Mouse (Mus musculus) thymus, postnatal 0 days (tissue): ENCODE data around the gene Slc25a39. TPM values are rescaled to one million over a fixed set of nuclear protein-coding genes. Genes with fewer than 3 reads are reported as not detected.
A peak's percentile ranks its signal among the peaks of the same experiment; 100 is the strongest.
"Not testable (repeated sequence)": the region's sequence is repeated elsewhere in the genome, so short reads cannot be mapped to it uniquely, and the experiment has no call there.

ENCODE experiments used
- DNase-seq: peaks from one replicate; pipeline ENCODE4 v3.0.0-alpha.2; 2015; ENCODE audit warnings: low spot score
- polyA plus RNA-seq: library from polyadenylated mRNA; unstranded; fragments of >200 nt; fragmentation: Nextera tagmentation; extraction: Ambion mirVana; gene quantifications from 2 replicates; pipeline ENCODE4 v1.2.1, GENCODE M21; 2015

The Slc25a39 gene
- polyA plus RNA-seq, 1 experiment from 2014 or later = 97.8 TPM

GRCm38 (mm10) chr11:102398007-102398825, 9.5 kb downstream of the Slc25a39 start:
- no peak for DNase-seq

- no peak for DNase-seq
Measured at GRCm38 (mm10) chr11:102396671-102397141, 11.0 kb downstream of the Slc25a39 start.

GRCm38 (mm10) chr11:102396263-102396662, 11.5 kb downstream of the Slc25a39 start:
- DNase-seq = no peak

GRCm38 (mm10) chr11:102395250-102395649, 12.5 kb downstream of the Slc25a39 start:
- DNase-seq = no peak

GRCm38 (mm10) chr11:102394421-102395124, 13.2 kb downstream of the Slc25a39 start:
- DNase-seq = no peak

- no peak for DNase-seq
Measured at GRCm38 (mm10) chr11:102393719-102394420, 13.9 kb downstream of the Slc25a39 start.

GRCm38 (mm10) chr11:102393238-102393634, 14.5 kb downstream of the Slc25a39 start, which contains the start of gene Rundc3a:
Gene Rundc3a (plus strand): TSS chr11:102393403.
- DNase-seq = peak; percentile 85

- no peak for DNase-seq
Measured at GRCm38 (mm10) chr11:102392441-102393237, 15.1 kb downstream of the Slc25a39 start.

- not testable (repeated sequence) for DNase-seq
Measured at GRCm38 (mm10) chr11:102389436-102389835, 18.3 kb downstream of the Slc25a39 start.

GRCm38 (mm10) chr11:102386121-102386520, 21.6 kb downstream of the Slc25a39 start:
- DNase-seq = no peak

- no peak for DNase-seq
Measured at GRCm38 (mm10) chr11:102385075-102385474, 22.7 kb downstream of the Slc25a39 start.

GRCm38 (mm10) chr11:102384418-102384817, 23.3 kb downstream of the Slc25a39 start:
- no peak for DNase-seq

GRCm38 (mm10) chr11:102383365-102384136, 24.2 kb downstream of the Slc25a39 start:
- DNase-seq = no peak

- no peak for DNase-seq
Measured at GRCm38 (mm10) chr11:102382794-102383193, 25.0 kb downstream of the Slc25a39 start.

- DNase-seq = no peak
Measured at GRCm38 (mm10) chr11:102381341-102382100, 26.2 kb downstream of the Slc25a39 start.

- DNase-seq = no peak
Measured at GRCm38 (mm10) chr11:102380091-102380490, 27.7 kb downstream of the Slc25a39 start.

GRCm38 (mm10) chr11:102377186-102377585, 30.6 kb downstream of the Slc25a39 start:
- DNase-seq = peak; percentile 14

- no peak for DNase-seq
Measured at GRCm38 (mm10) chr11:102376196-102376835, 31.4 kb downstream of the Slc25a39 start.
